Mouse (Mus musculus): ENCODE data around the gene Samd13. TPM values are rescaled to one million over a fixed set of nuclear protein-coding genes. Genes with fewer than 3 reads are reported as not detected.

Gene Samd13
- polyA plus RNA-seq, 1 experiment: not detected

DNA sequence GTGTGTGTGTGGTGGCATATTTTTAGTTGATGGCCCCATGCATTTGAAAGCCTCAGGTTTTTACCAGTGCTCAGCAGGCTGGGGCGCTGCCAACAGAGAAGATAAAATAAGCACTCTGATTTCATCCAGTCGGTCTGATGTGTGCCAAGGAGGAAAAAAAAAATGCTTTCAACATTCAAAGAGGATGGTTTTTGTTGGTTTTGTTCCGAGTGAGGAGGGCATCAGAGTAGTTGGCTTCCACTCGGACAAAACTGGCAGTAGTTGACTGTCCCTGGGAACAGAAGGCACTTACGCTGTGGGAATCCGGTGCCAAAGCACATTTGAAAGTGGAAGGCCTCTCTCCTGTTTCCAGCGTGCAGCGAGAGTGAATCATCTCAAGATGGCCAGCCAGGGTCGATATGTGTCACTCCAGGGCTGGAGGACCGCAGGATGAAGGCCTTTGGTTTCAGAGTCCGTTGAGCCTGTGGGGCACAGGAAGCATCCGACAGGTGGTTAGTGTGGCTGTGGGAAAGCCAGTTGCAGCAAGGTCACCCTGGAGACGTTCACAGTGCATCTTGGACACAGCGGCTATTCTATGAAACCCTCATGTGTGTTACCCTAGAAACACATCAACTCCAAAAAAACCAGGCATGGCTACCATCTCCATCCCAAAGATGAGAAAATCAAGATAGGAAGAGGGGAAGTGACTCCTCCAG, 64.7 kb downstream of the Samd13 start:
- H3K4me1 ChIP-seq: peaks cover 6% of the 10 kb centered on the region
- H3K36me3 ChIP-seq (replicated peaks; ENCODE audit: low read length): no peaks in the 10 kb centered on the region
- TF ChIP-seq FLI1 (IDR thresholded peaks at IDR 0.05; ENCODE audit: low read length) (no peak), GATA1 (IDR thresholded peaks at IDR 0.05; ENCODE audit: borderline replicate concordance, low read length) (no peak)
- peaks cover 27% of the 10 kb centered on the region for H3K27me3 ChIP-seq (replicated peaks)
- no peak overlapping the region for H3K4me3 ChIP-seq (replicated peaks)
- H3K9me3 ChIP-seq: no peaks in the 10 kb centered on the region

DNA sequence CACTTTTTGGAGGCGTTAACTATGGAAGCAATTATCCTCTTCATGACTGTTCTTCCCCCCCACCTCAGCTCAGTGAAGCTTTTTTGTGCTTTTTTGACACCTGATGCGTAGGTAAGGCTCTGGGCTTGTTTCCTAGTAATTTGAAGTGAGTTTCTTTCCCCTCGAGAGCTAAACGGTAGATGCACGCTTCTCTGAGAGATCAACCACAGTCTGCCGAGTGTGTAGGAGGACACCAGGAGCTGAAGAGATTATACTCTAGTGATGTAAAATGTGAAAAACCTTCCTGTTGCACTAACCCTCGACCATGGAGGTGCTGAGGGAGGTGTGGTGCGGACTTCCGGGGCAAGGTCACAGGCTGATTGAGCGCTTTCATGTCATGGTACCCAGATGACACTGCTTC, 65.3 kb downstream of the Samd13 start:
- peaks cover 6% of the 10 kb centered on the region for H3K4me1 ChIP-seq
- TF ChIP-seq FLI1 (IDR thresholded peaks at IDR 0.05; ENCODE audit: low read length): no peak
- TF ChIP-seq GATA1 (IDR thresholded peaks at IDR 0.05; ENCODE audit: borderline replicate concordance, low read length): no peak

DNA sequence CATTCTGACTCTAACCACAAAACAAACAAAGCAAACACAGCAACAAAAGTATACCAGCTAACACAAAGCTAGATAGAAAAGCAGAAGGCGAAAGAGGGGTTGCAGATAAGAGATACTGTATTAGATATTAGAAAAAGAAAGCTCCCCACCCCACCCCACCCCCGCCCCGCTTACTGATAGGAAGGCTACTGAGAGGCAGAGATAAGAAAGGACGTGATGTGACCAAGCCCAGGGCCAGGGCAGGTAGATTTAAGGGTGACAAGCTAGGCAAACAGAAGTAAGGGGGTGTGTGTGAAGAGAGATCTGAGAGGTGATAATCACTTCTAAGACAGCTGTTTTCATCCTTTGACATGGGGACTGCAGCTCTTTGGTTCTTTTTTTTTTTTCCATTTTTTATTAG, 67.0 kb downstream of the Samd13 start:
- Histone ChIP-seq H3K4me1 (peaks cover 6% of the 10 kb centered on the region), H3K27me3 (replicated peaks) (peaks cover 22% of the 10 kb centered on the region), H3K36me3 (replicated peaks; ENCODE audit: low read length) (no peaks in the 10 kb centered on the region), H3K9me3 (no peaks in the 10 kb centered on the region), H3K4me3 (replicated peaks) (no peak overlapping the region)
- TF ChIP-seq GATA1 (IDR thresholded peaks at IDR 0.05; ENCODE audit: borderline replicate concordance, low read length) (no peak), FLI1 (IDR thresholded peaks at IDR 0.05; ENCODE audit: low read length) (no peak)

More for the DNA sequence above, 65.3 kb downstream of the Samd13 start:
- Histone ChIP-seq H3K27me3 (replicated peaks) (peaks cover 24% of the 10 kb centered on the region), H3K9me3 (no peaks in the 10 kb centered on the region), H3K4me3 (replicated peaks) (no peak overlapping the region), H3K36me3 (replicated peaks; ENCODE audit: low read length) (no peaks in the 10 kb centered on the region)

DNA sequence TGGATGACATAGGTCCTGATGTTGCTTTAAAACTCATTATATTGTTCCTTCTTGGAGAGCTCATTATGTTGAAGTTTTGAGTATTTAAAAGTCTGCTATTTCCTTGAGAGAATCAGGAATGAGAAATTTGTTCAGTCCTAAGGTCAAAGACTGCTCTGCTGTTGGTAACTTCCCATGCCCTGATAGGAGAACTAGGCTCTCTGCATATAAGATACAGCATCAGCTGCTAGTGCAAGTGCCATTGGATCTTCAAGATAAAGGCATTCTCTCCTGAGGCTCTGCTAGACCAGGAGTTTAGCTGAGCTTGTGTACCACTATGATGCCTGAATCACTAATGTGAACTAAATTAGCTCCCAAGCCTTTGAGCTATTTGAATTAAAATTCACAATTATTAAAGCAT, 67.4 kb downstream of the Samd13 start:
- H3K36me3 ChIP-seq (replicated peaks; ENCODE audit: low read length): no peaks in the 10 kb centered on the region
- peaks cover 6% of the 10 kb centered on the region for H3K4me1 ChIP-seq
- TF ChIP-seq GATA1 (IDR thresholded peaks at IDR 0.05; ENCODE audit: borderline replicate concordance, low read length) (no peak), FLI1 (IDR thresholded peaks at IDR 0.05; ENCODE audit: low read length) (no peak)
- H3K4me3 ChIP-seq (replicated peaks): no peak overlapping the region
- no peaks in the 10 kb centered on the region for H3K9me3 ChIP-seq
- H3K27me3 ChIP-seq (replicated peaks): peaks cover 21% of the 10 kb centered on the region

DNA sequence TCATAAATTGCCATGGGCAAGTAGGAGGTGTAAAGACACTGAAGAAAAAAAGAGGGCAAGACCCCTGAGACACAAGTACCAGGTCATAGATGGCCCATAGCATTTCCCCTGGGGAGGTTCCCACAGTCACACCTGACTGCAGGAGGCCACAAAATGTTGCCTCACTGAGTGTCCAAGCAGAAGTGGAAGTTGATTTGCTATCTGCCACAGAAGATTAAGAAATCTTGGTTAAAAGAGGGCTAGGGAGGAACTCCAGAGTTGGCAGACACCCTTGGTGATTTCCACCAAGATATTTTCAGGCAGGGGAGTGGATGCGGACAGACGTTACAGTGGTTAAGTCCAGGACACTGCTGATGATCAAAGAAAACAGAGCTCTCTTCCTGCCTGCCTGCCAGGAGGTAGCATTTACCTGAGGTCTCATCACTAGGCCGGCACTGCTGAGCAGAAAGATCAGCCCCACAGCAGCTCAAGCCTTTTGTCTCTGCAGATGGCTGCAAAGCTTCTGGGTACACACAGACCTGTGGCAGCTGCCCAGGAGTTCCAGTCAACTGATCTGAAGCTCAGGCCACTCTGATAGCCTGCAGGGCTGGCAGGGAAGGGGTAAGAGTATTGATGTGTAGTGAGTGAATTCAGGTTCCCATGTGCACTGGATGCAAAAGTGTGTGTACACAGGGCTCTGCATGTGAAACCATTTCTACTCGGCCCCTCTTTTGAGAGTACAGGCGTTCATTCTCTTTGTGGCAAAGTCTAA, 68.7 kb downstream of the Samd13 start:
- Histone ChIP-seq H3K27me3 (replicated peaks) (peaks cover 12% of the 10 kb centered on the region), H3K36me3 (replicated peaks; ENCODE audit: low read length) (no peaks in the 10 kb centered on the region), H3K4me3 (replicated peaks) (no peak overlapping the region), H3K9me3 (no peaks in the 10 kb centered on the region), H3K4me1 (peaks cover 6% of the 10 kb centered on the region)
- TF ChIP-seq GATA1 (IDR thresholded peaks at IDR 0.05; ENCODE audit: borderline replicate concordance, low read length) (no peak), FLI1 (IDR thresholded peaks at IDR 0.05; ENCODE audit: low read length) (no peak)

DNA sequence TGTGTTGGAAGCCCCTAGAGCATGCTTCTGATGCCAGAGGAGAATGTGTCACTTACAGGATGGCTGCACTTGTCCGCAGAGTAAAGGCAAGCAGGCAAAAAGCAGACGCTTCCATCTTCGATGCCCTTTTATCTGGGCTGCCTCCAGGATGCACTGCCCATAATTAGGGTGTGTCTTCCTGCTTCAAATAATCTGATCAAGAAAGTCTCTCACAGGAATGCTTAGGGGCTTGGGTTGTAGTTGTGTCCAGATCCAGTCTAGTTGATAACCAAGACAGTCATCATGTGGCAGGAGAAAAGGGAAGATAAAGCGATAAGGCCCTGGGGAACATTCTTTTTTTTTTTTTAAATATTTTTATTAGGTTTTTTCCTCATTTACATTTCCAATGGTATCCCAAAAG, 69.9 kb downstream of the Samd13 start, which contains the start of gene Dnase2b:
Gene Dnase2b, minus strand, starts transcription at position 101 of the 400 bp plus-strand sequence.
- H3K9me3 ChIP-seq: no peaks in the 10 kb centered on the region
- no peak within 1 kb of the TSS for H3K4me3 ChIP-seq (replicated peaks)
- TF ChIP-seq GATA1 (IDR thresholded peaks at IDR 0.05; ENCODE audit: borderline replicate concordance, low read length) (no peak), FLI1 (IDR thresholded peaks at IDR 0.05; ENCODE audit: low read length) (no peak)
- H3K27me3 ChIP-seq (replicated peaks): peaks cover 6% of the 10 kb centered on the region
- H3K36me3 ChIP-seq (replicated peaks; ENCODE audit: low read length): no peaks in the 10 kb centered on the region
- H3K4me1 ChIP-seq: peaks cover 9% of the 10 kb centered on the region

DNA sequence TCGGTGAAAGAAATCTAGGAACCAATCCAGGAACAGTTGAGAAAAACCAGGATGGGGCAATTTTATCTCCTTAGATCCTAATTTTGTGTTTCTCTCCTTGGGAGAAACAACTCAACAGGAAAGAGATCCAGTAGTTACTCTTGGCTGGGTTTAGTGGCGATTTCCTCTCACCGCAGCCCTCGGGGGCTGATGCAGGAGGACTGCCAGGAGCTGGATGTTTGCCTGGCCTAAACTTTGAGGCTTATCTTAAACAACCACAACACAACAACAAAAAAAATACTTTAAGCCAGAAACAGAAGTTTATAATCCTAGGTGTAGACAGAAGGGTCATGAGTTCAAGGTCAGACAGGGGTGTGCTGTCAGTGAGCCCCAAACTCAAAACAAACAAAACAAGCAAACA, 73.6 kb downstream of the Samd13 start:
- peaks cover 19% of the 10 kb centered on the region for H3K4me1 ChIP-seq
- H3K4me3 ChIP-seq (replicated peaks): no peak overlapping the region
- H3K36me3 ChIP-seq (replicated peaks; ENCODE audit: low read length): no peaks in the 10 kb centered on the region
- TF ChIP-seq GATA1 (IDR thresholded peaks at IDR 0.05; ENCODE audit: borderline replicate concordance, low read length) (no peak), FLI1 (IDR thresholded peaks at IDR 0.05; ENCODE audit: low read length) (no peak)
- peaks cover 5% of the 10 kb centered on the region for H3K27me3 ChIP-seq (replicated peaks)
- no peaks in the 10 kb centered on the region for H3K9me3 ChIP-seq

DNA sequence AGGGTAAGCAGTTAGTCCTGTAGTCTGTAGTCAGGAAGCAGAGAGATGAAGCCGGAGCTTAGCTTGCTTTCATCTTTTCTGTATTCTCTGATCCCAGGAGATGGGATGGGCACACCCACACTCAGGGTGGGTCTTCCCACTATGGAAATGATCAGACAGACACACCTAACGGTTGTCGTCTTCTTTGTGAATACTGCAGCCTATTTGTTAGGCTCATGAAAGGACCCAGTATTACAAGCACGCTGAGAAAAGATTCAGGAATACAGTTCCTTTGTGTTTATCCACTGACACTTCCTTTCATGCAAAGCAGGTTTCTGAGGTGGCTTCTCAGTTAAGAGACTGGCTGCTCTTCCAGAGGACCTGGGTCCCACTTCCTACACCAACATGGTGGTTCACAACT, 74.1 kb downstream of the Samd13 start:
- Histone ChIP-seq H3K27me3 (replicated peaks) (peaks cover 4% of the 10 kb centered on the region), H3K4me3 (replicated peaks) (no peak overlapping the region), H3K4me1 (peaks cover 19% of the 10 kb centered on the region), H3K9me3 (no peaks in the 10 kb centered on the region), H3K36me3 (replicated peaks; ENCODE audit: low read length) (no peaks in the 10 kb centered on the region)
- TF ChIP-seq GATA1 (IDR thresholded peaks at IDR 0.05; ENCODE audit: borderline replicate concordance, low read length) (no peak), FLI1 (IDR thresholded peaks at IDR 0.05; ENCODE audit: low read length) (no peak)

DNA sequence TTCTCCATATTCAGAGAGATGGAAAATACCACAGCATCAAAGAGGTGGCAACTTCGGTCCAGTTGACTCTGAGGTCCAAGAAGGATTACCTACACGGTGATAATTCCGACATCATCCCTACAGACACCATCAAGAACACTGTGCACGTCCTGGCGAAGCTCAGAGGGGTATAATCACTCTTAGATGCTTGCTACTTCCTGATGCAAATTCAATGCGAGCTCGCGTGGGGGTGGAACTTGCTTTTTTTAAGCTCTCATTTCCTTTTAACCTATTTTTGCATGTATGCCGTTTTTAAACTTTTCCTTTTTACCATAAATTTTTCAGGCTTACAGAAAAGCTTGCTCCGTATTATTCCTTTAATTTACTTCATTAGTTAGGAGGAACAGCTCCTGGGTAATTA, 75.1 kb downstream of the Samd13 start:
- no peaks in the 10 kb centered on the region for H3K9me3 ChIP-seq
- peaks cover 19% of the 10 kb centered on the region for H3K4me1 ChIP-seq
- no peaks in the 10 kb centered on the region for H3K36me3 ChIP-seq (replicated peaks; ENCODE audit: low read length)
- TF ChIP-seq FLI1 (IDR thresholded peaks at IDR 0.05; ENCODE audit: low read length) (no peak), GATA1 (IDR thresholded peaks at IDR 0.05; ENCODE audit: borderline replicate concordance, low read length) (no peak)
- peaks cover 4% of the 10 kb centered on the region for H3K27me3 ChIP-seq (replicated peaks)
- H3K4me3 ChIP-seq (replicated peaks): no peak overlapping the region

DNA sequence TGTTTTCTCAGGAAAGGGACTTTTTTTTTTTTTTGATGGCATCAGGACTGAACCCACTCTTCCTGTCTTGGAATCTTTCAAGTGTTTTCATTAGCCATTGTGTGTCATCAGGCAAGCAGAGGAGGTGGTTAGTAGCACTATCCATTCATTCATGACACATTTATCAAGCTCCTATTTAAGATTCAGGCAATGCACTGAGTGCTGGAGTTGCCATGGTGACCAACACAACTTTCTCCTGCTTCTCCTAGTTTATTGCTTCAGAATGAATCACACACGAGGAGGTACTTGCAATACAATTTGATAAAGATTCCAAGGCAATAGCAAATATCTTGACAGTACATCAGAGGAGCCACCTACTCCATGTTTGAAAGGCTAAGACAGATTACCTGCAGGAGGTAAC, 78.0 kb downstream of the Samd13 start:
- peaks cover 26% of the 10 kb centered on the region for H3K4me1 ChIP-seq
- H3K4me3 ChIP-seq (replicated peaks): no peak overlapping the region
- no peaks in the 10 kb centered on the region for H3K9me3 ChIP-seq
- peaks cover 2% of the 10 kb centered on the region for H3K27me3 ChIP-seq (replicated peaks)
- TF ChIP-seq FLI1 (IDR thresholded peaks at IDR 0.05; ENCODE audit: low read length) (no peak), GATA1 (IDR thresholded peaks at IDR 0.05; ENCODE audit: borderline replicate concordance, low read length) (no peak)
- no peaks in the 10 kb centered on the region for H3K36me3 ChIP-seq (replicated peaks; ENCODE audit: low read length)

Measured in megakaryocyte, embryonic 14.5 days (primary cell).